Mouse (Mus musculus): ENCODE results near the gene Klhdc8a.
A peak's percentile ranks its signal among the peaks of the same experiment; 100 is the strongest.
"Not testable (repeated sequence)": the region's sequence is repeated elsewhere in the genome, so short reads cannot be mapped to it uniquely, and the experiment has no call there.

The Klhdc8a gene

GRCm38 (mm10) chr1:132298425-132298800 lies at the start of gene Klhdc8a:
Klhdc8a (plus strand) TSS chr1:132298626.
- peak; percentile 52 to 70 for DNase-seq (ENCODE audit: low spot score in 2 of 2)

- no peak for DNase-seq (ENCODE audit: low spot score in 2 of 2)
Observed at GRCm38 (mm10) chr1:132254467-132254866, 44.0 kb upstream of the Klhdc8a start.

DNA sequence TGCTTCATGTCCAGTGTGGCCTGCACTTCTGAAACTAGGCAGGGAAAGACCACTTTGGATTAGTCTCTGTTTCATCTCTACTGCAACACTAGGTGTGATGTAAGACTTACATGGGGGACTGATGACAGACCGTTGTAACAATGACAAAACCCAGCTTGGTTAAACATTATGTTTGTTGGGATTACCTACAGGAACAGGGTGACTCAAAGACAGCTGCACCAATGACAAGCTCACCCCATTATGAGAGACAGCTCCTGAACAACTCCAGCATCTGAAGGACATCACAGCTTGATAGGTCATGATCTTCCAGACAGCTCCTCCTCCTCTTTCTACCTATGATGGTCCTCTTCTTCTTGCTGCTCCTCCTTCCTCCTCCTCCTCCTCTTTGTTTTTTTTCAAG lies 38.1 kb upstream of the Klhdc8a start:
- no peak for DNase-seq (ENCODE audit: low spot score in 2 of 2)

- DNase-seq (ENCODE audit: low spot score in 2 of 2): no peak
Observed at GRCm38 (mm10) chr1:132261058-132261457, 37.4 kb upstream of the Klhdc8a start.

DNA sequence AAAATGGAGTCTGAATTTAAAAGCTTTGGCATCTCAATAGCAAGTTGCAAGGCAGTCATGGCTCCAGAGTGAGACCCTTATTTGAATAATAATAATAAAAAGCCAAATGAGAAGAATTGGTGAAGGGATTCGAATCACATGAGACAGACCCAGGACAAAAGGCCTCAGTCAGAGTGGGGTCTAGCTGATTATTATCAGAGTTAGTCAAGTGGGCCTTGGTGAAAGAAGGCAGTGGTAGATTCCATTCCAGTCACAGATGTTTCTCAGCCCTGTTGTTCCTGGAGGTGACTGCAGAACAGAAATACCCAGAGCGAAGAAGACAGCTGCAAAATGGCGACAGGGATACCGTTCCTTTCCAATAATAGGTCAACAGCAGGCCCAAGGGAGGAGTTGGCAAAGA lies 34.8 kb upstream of the Klhdc8a start:
- DNase-seq (ENCODE audit: low spot score in 2 of 2): no peak

- DNase-seq (ENCODE audit: low spot score in 2 of 2): no peak
Observed at GRCm38 (mm10) chr1:132264577-132264976, 33.8 kb upstream of the Klhdc8a start.

- DNase-seq (ENCODE audit: low spot score in 2 of 2): no peak
Observed at GRCm38 (mm10) chr1:132265211-132265859, 33.1 kb upstream of the Klhdc8a start.

DNA sequence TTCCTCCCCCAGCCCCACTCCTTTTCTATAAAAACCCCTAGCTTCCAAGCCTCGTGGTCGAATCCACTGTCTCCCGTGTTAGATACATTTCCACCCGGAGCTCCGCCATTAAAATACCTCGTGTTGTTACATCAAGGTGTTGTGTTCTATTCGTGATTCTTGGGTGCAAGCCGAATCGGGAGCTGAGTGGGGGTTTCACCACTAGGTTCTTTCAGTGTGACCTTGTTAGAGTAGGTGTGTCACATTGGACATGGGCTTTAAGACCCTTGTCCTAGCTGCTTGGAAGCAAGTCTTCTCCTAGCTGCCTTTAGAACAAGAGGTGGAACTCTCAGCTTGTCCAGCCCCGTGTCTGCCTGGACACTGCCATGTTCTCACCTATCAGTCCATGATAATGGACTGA lies 32.5 kb upstream of the Klhdc8a start:
- no peak for DNase-seq (ENCODE audit: low spot score in 2 of 2)

GRCm38 (mm10) chr1:132266791-132267557 lies 31.5 kb upstream of the Klhdc8a start:
- DNase-seq (ENCODE audit: low spot score in 2 of 2): no peak

GRCm38 (mm10) chr1:132267959-132268358 lies 30.5 kb upstream of the Klhdc8a start:
- no peak for DNase-seq (ENCODE audit: low spot score in 2 of 2)

DNA sequence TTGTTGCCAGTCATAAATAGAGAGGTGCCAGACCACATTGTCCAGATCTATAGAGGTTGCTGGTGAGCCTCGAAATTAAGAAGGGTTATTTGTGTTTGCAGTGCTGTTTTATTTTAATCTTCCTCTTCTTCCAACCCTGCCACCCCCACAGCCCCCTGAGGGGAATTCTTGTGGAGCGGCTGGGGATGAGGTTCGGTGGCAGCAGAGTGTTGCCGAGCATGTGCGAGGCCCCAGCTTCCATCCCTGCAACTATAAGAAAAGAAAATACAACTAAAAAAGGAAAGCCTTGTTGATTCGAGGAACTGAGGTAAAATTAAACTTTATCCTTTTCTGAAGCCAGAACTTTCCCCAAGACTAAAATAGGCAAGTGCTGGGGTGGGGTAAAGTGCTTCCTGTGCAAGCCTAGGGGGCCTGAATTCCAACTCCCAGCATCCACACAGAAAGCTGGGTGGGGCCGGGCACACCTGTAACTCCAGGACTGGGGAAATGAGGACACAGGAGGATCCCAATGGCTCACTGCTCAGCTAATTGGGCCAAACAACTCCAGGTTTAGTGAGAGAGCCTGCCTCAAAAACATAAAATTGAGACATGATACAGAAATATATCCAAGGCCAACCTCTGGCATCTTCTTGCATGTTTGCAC lies 29.9 kb upstream of the Klhdc8a start:
- DNase-seq (ENCODE audit: low spot score in 2 of 2): no peak

GRCm38 (mm10) chr1:132271237-132271636 lies 27.2 kb upstream of the Klhdc8a start:
- no peak for DNase-seq (ENCODE audit: low spot score in 2 of 2)

DNA sequence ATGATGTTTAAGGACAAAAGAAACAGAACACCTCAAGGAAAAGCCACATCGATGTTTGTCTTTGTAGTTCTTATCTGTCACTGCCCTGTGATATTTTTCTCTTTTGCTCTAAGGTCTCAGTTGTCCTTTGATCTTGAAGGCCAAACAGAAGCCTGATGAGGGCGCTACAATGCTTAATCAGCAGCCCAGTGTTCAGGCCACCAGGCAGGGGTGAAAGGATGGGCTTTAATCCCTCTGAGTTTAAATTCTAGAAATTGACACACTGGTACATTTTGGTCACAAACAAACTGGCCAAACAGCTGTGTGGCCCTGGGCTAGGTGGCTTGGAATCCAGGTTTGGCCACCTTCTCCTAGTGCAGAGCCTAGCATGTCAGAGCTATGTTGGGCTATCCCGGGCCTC lies 21.7 kb upstream of the Klhdc8a start:
- DNase-seq (ENCODE audit: low spot score in 2 of 2): no peak

GRCm38 (mm10) chr1:132277124-132277523 lies 21.3 kb upstream of the Klhdc8a start:
- DNase-seq (ENCODE audit: low spot score in 2 of 2): no peak

- not testable (repeated sequence) for DNase-seq (ENCODE audit: low spot score in 2 of 2)
Observed at GRCm38 (mm10) chr1:132280636-132281035, 17.8 kb upstream of the Klhdc8a start.

DNA sequence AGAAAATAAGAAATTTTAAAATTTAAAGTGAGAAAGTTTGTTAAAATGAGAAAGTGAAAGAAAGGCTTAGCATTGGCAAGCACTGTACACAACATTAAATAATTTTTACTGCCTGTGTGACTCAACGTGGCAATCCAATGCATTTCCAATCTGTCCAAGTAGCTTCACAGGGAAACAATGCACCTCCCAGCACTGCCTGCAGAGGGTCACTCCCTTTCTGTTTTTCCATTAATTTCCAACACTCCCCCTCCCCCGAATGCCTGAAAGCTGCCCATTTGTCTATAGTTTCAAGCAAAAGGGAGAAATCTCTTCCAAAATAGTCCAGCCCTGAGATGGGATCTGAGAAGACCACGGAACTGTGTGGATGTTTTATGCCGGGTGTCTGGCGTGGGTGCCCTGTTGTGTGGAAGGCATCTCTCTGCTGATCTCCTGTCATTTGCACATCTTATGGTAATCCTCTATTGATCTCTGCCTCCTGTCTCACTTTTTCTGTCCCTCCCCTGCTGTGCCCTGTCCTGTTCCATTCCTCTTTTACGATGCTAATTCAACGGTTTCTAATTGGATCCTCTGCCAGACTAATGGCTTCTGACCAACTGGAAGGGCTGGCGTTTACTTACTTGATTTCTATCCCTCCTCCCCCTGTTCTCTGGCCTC lies 16.8 kb upstream of the Klhdc8a start:
- no peak for DNase-seq (ENCODE audit: low spot score in 2 of 2)

DNA sequence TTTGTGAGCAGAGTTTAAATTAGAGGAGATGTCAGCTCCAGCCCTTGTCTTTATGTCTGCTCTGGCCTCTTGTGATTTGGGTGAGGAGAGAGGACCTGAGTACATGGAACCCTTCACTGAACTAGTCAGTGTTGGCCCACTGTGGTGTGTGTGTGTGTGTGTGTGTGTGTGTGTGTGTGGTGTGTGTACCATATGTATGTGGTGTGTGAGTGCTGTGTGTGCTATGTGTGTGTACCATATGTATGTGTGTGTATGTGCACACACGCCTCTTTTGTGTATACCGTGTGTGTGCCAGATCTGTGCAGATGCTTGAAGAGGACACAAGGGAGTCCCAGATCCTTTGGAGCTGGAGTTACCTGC lies 16.3 kb upstream of the Klhdc8a start:
- no peak for DNase-seq (ENCODE audit: low spot score in 2 of 2)

DNA sequence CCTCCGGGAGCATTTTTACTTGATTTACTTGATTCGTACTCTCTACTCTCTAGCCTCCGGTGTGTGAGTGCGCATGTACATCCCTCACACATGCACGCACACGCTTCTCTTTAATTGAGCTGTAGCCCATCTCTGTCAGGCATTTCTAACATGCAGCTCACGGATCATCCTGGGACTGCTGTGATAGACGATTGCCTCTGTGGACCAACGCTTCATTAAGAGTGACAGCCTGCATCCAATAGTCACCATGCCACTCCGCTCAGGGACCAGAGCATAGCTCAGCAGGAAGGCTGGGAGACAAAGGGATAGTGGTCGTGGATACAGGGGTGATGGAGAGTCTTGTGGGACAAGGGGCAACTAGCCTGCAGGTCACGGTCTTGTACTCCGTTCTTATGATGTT lies 15.4 kb upstream of the Klhdc8a start:
- no peak for DNase-seq (ENCODE audit: low spot score in 2 of 2)

GRCm38 (mm10) chr1:132286735-132287134 lies 11.7 kb upstream of the Klhdc8a start:
- no peak for DNase-seq (ENCODE audit: low spot score in 2 of 2)

DNA sequence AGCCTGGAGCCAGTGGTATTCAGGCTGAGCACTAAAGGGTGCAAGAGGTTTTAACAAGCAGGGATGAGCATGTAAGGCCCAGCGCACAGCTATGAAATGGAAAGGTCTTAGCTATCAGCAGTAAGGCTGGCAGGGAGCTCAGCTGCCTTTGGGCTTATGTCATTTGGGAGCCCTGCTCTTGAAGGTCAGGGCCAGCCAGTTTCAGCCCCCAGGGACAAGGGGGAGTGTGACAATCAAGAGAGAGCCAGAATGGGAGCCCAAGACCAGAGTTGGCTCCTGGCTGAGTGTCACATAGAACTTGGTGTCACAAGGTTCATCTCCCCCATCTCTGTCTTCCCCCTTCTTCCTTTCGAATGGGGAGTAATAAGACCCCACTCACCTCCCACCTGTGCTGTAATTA lies 11.0 kb upstream of the Klhdc8a start:
- no peak for DNase-seq (ENCODE audit: low spot score in 2 of 2)

- DNase-seq (ENCODE audit: low spot score in 2 of 2): no peak
Observed at GRCm38 (mm10) chr1:132287991-132288451, 10.4 kb upstream of the Klhdc8a start.

- no peak for DNase-seq (ENCODE audit: low spot score in 2 of 2)
Observed at GRCm38 (mm10) chr1:132289965-132290364, 8.5 kb upstream of the Klhdc8a start.

Measured in urinary bladder, postnatal 36 days (tissue).